Comparison of ENCODE assay signal across 29 mouse cellular contexts in genomic region chr6:29782239-29782638, GRCm38 (mm10). TPM values are rescaled to one million over a fixed set of nuclear protein-coding genes. Genes with fewer than 3 reads are reported as not detected.
"Had no signal": no experiment of that assay in that cellular context is flagged by ENCODE, and none has a peak within 500 bp of the region (broad histone marks: within the 10 kb centered on the region; RNA-seq: fewer than 3 reads in every experiment).

No protein-coding gene starts in this region.

- H3K36me3 ChIP-seq: limb, embryonic 13.5 days; limb, embryonic 15.5 days; liver, embryonic 12.5 days; liver, embryonic 13.5 days; liver, embryonic 15.5 days; lung, embryonic 15.5 days; midbrain, embryonic 12.5 days; midbrain, embryonic 13.5 days; midbrain, embryonic 15.5 days; neural tube, embryonic 12.5 days had no signal

- H3K9me3 ChIP-seq: limb, embryonic 10.5 days; limb, embryonic 12.5 days; limb, embryonic 13.5 days; limb, embryonic 15.5 days; liver, embryonic 12.5 days; liver, embryonic 13.5 days; liver, embryonic 15.5 days; lung, embryonic 15.5 days; megakaryocyte, embryonic 14.5 days; midbrain, embryonic 10.5 days; midbrain, embryonic 12.5 days; midbrain, embryonic 13.5 days; midbrain, embryonic 15.5 days; neural tube, embryonic 12.5 days had no signal

- H3K4me3 ChIP-seq: limb, embryonic 10.5 days; limb, embryonic 12.5 days; limb, embryonic 13.5 days; limb, embryonic 15.5 days; liver, embryonic 12.5 days; liver, embryonic 13.5 days; liver, embryonic 15.5 days; lung, embryonic 15.5 days; megakaryocyte, embryonic 14.5 days; midbrain, embryonic 10.5 days; midbrain, embryonic 12.5 days; midbrain, embryonic 13.5 days; midbrain, embryonic 15.5 days; myocyte; neural tube, embryonic 12.5 days had no signal

- H3K27me3 ChIP-seq: limb, embryonic 12.5 days; limb, embryonic 13.5 days; limb, embryonic 15.5 days; liver, embryonic 12.5 days; liver, embryonic 13.5 days; liver, embryonic 15.5 days; lung, embryonic 15.5 days; megakaryocyte, embryonic 14.5 days; midbrain, embryonic 12.5 days; midbrain, embryonic 13.5 days; midbrain, embryonic 15.5 days; neural tube, embryonic 12.5 days had no signal

- DNase-seq: left cerebral cortex, postnatal 4 days; liver; liver, embryonic 13.5 days; liver, postnatal 0 days; lung, adult 18-20 months; lung, adult 2 months; lung, embryonic 14.5 days; lung, postnatal 10 days; lung, postnatal 14 days; lung, postnatal 36 days; lung, postnatal 4 days; midbrain, embryonic 14.5 days had no signal

- H3K4me1 ChIP-seq: limb, embryonic 10.5 days; limb, embryonic 12.5 days; limb, embryonic 15.5 days; lung, embryonic 15.5 days; midbrain, embryonic 10.5 days; midbrain, embryonic 12.5 days; midbrain, embryonic 13.5 days; midbrain, embryonic 15.5 days; neural tube, embryonic 12.5 days had no signal

- H3K9ac ChIP-seq: limb, embryonic 12.5 days; limb, embryonic 13.5 days; limb, embryonic 15.5 days; liver, embryonic 12.5 days; liver, embryonic 13.5 days; liver, embryonic 14.5 days; liver, embryonic 15.5 days; liver, postnatal 0 days; lung, embryonic 14.5 days; lung, embryonic 15.5 days; midbrain, embryonic 12.5 days; midbrain, embryonic 13.5 days; midbrain, embryonic 15.5 days; neural tube, embryonic 12.5 days had no signal

- H3K27ac ChIP-seq: limb, embryonic 10.5 days; limb, embryonic 12.5 days; limb, embryonic 13.5 days; limb, embryonic 15.5 days; liver, embryonic 12.5 days; liver, embryonic 13.5 days; liver, embryonic 14.5 days; lung, embryonic 15.5 days; macrophage; midbrain, embryonic 10.5 days; midbrain, embryonic 12.5 days; midbrain, embryonic 13.5 days; midbrain, embryonic 15.5 days; neural tube, embryonic 12.5 days had no signal

RNA-seq across cellular contexts. Expression of gene Smo, which starts 46.9 kb away (rescaled TPM):
- total RNA-seq: monocyte, adult 5-6 weeks had no signal
